17 mouse cellular contexts compared by ENCODE assay signal in genomic region chr2:112541695-112542285, GRCm38 (mm10). TPM values are rescaled to one million over a fixed set of nuclear protein-coding genes. Genes with fewer than 3 reads are reported as not detected.
DNase-seq lines count a peak whose midpoint lies in the region; ATAC-seq lines count a peak whose summit lies in the region.
"Had no signal": no experiment of that assay in that cellular context is flagged by ENCODE, and none has a peak within 500 bp of the region (broad histone marks: within the 10 kb centered on the region; RNA-seq: fewer than 3 reads in every experiment).

No protein-coding gene starts in this region.

- peak; percentile 68 for ATAC-seq in frontal cortex, adult (ENCODE audit: low TSS enrichment)
- ATAC-seq: inflammation-experienced regulatory T-cells, adult 6 months; liver, postnatal 0 days; Patski had no signal

- DNase-seq in frontal cortex, postnatal 25 days (ENCODE audit: low spot score in 2 of 2): no peak
- peak; percentile 56 for DNase-seq in layer of hippocampus, adult 9-11 months
- no peak for DNase-seq in layer of hippocampus, postnatal 10 days (ENCODE audit: low spot score in 2 of 2)
- peak; percentile 74 for DNase-seq in brain, adult 2 months (ENCODE audit: low read depth, low spot score)
- peak; percentile 11 to 12 for DNase-seq in left cerebral cortex, postnatal 36 days (ENCODE audit: low spot score in 2 of 2)
- DNase-seq in urinary bladder, postnatal 36 days (ENCODE audit: low spot score in 2 of 2): no peak
- DNase-seq: adrenal gland, postnatal 36 days; B cell, adult 2 months; cerebellum, postnatal 25 days; gastrocnemius, postnatal 10 days; heart, postnatal 10 days; liver, postnatal 0 days; lung, postnatal 36 days; thymus, postnatal 36 days had no signal

- intact Hi-C loops in left cerebral cortex, postnatal 36 days (cut with DNase I): no loop called here

RNA-seq across cellular contexts. Expression of gene Aven, which starts 49.0 kb away (rescaled TPM):
- total RNA-seq in layer of hippocampus, postnatal 10 days (2021): 10 to 100 TPM in 1 of 2 experiments, 1 to 10 TPM in 1; 8.9 to 10.1 TPM
- total RNA-seq in left cerebral cortex, postnatal 36 days (2021): 10 to 100 TPM; 11.1 to 12.6 TPM

Comparison
In these comparisons a context has a peak if more than half of its experiments do, and no peak if none do; other contexts are left out.
1. DNase-seq: peak in layer of hippocampus, adult 9-11 months (single experiment), brain, adult 2 months (single experiment) and left cerebral cortex, postnatal 36 days (2 of 2); none in frontal cortex, postnatal 25 days (0 of 2), layer of hippocampus, postnatal 10 days (0 of 2) and urinary bladder, postnatal 36 days (0 of 2).